Mouse (Mus musculus) thymus, postnatal 36 days (tissue): ENCODE data around the gene Raet1e.
"Not testable (repeated sequence)": the region's sequence is repeated elsewhere in the genome, so short reads cannot be mapped to it uniquely, and the experiment has no call there.

Source experiments
- DNase-seq, 2 experiments: peaks; one replicate each; pipeline ENCODE4 v3.0.0; 2022; ENCODE audit warnings: mixed read lengths in 2 of 2

Raet1e gene

GRCm38 (mm10) chr10:22158310-22158999 is at the start of gene Raet1e, which contains the start of gene H60b:
Gene Raet1e, plus strand, starts transcription at chr10:22158569.
Gene H60b, plus strand, starts transcription at chr10:22158586.
- DNase-seq, result not testable (repeated sequence)

- DNase-seq, result peak; percentile 39 to 51
These were observed 17.6 kb upstream of the Raet1e start for GRCm38 (mm10) chr10:22140665-22141280.

- not testable (repeated sequence) for DNase-seq
These were observed 16.2 kb upstream of the Raet1e start for GRCm38 (mm10) chr10:22142194-22142593.

GRCm38 (mm10) chr10:22142926-22143325 is 15.4 kb upstream of the Raet1e start:
- DNase-seq, result no peak

- peak; percentile 76 to 78 for DNase-seq
These were observed 9.8 kb upstream of the Raet1e start for GRCm38 (mm10) chr10:22148441-22149072.

GRCm38 (mm10) chr10:22149073-22149690 is 9.2 kb upstream of the Raet1e start, which contains the start of gene E030030I06Rik:
Gene E030030I06Rik, minus strand, starts transcription at chr10:22149270.
- DNase-seq, result no peak

GRCm38 (mm10) chr10:22149691-22150465 is 8.5 kb upstream of the Raet1e start:
- peak in 1 of 2 experiments; percentile 27 for DNase-seq

GRCm38 (mm10) chr10:22150593-22150992 is 7.8 kb upstream of the Raet1e start:
- peak; percentile 23 to 25 for DNase-seq

GRCm38 (mm10) chr10:22151056-22151862 is 7.1 kb upstream of the Raet1e start:
- peak; percentile 21 to 26 for DNase-seq

- DNase-seq, result not testable (repeated sequence)
These were observed 6.3 kb upstream of the Raet1e start for GRCm38 (mm10) chr10:22151863-22152640.

GRCm38 (mm10) chr10:22153147-22153690 is 5.2 kb upstream of the Raet1e start:
- not testable (repeated sequence) for DNase-seq

- DNase-seq, result not testable (repeated sequence)
These were observed 4.2 kb upstream of the Raet1e start for GRCm38 (mm10) chr10:22154127-22154526.

GRCm38 (mm10) chr10:22154871-22155799 is 3.2 kb upstream of the Raet1e start:
- no peak for DNase-seq

- DNase-seq, result no peak
These were observed 777 bp downstream of the Raet1e start for GRCm38 (mm10) chr10:22159131-22159561.

GRCm38 (mm10) chr10:22159581-22160140 is 1.3 kb downstream of the Raet1e start:
- no peak for DNase-seq

- not testable (repeated sequence) for DNase-seq
These were observed 4.9 kb downstream of the Raet1e start for GRCm38 (mm10) chr10:22163279-22163678.

- DNase-seq, result peak; percentile 70 to 75
These were observed 5.6 kb downstream of the Raet1e start for GRCm38 (mm10) chr10:22163705-22164583.
